Mouse (Mus musculus): ENCODE results near the gene Shox2.
A peak's percentile ranks its signal among the peaks of the same experiment; 100 is the strongest.

The Shox2 gene

DNA sequence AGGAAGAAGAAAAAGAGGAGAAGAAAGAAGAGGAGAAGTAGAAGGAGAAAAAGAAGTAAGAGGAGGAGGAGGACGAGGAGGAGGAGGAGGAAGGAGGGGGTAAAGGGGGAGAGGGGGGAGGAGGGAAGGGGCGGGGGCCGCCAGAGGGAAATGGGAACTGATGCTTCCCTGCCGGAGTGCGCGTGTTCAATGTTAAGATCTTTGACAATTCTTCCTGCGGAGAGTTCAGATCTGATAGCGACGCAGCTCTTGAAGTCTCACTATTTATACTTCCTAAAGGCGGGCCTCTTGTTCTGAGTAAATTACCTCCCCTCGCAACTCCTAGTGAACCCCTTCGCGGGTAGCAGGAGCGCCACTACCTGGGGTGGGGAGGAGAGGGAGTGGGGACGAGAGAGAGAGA lies at the start of gene Shox2:
Gene Shox2 (minus strand): TSS at position 66 of the 400 bp plus-strand sequence.
- DNase-seq (ENCODE audit: low read depth in 1 of 2, low spot score in 2 of 2) = no peak

DNA sequence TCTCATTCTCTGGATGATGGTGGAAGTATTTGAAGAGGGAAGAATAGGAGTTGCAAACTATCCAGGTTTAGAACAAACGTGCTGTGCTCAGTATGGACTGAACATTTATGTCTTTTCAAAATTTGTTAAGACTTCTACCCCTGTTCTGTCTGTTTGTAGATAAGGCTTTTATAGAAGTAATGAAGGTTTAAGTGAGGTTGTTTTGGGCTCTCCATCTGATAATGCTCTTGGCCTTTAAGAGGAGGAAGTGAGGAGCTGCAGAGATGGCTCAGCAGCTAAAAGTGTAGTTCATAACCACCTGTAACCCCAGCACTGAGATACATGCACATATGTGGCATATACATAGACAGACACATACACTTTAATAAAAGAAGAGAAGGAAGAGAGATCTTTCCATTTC lies 15.2 kb upstream of the Shox2 start:
- no peak for DNase-seq (ENCODE audit: low read depth in 1 of 2, low spot score in 2 of 2)

GRCm38 (mm10) chr3:66986287-66986560 lies 4.7 kb upstream of the Shox2 start:
- no peak for DNase-seq (ENCODE audit: low read depth in 1 of 2, low spot score in 2 of 2)

GRCm38 (mm10) chr3:66985539-66986286 lies 4.1 kb upstream of the Shox2 start:
- peak; percentile 18 to 62 for DNase-seq (ENCODE audit: low read depth in 1 of 2, low spot score in 2 of 2)

GRCm38 (mm10) chr3:66983481-66983880 lies 1.9 kb upstream of the Shox2 start:
- no peak for DNase-seq (ENCODE audit: low read depth in 1 of 2, low spot score in 2 of 2)

DNA sequence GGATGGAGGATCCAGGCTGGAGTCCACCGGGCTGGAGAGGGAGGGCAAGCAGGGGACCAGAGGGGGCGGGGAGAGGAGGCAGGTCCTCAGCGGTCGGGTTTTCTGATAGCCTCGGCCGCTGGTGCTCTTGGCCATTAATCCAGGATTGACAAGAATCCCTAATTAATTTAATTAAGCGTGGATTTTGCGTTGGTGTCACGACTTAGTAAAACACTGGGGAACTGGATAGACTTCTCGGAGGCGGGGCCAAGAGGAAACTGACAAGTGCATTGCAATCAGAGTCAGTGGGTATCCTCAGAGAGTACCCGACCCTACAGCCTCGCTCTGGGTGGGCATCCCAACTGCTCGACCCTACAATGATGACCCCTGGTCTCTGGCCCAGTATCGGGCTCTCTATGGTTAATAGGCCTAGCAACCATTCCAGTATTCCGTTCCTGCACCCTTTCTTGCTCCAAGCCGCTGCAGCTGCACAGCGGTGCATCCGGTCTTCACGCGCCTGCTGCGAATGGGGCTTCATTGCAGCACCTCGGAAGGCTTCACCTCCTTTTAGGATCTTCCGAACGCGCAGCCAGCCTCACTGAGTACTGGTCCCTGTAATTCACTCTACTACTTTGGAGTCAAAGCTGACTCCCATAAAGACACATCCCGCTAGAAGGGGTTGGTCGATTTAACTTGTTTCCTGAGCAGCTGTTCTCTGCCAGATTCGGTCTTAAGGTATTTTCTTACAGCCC lies 775 bp upstream of the Shox2 start:
- DNase-seq (ENCODE audit: low read depth in 1 of 2, low spot score in 2 of 2) = no peak

GRCm38 (mm10) chr3:66981101-66981661 lies 390 bp downstream of the Shox2 start, which contains the start of gene Rsrc1:
Rsrc1 (plus strand) TSS chr3:66981390.
- no peak for DNase-seq (ENCODE audit: low read depth in 1 of 2, low spot score in 2 of 2)

- no peak for DNase-seq (ENCODE audit: low read depth in 1 of 2, low spot score in 2 of 2)
Observed at GRCm38 (mm10) chr3:66980111-66980975, 1.2 kb downstream of the Shox2 start.

DNA sequence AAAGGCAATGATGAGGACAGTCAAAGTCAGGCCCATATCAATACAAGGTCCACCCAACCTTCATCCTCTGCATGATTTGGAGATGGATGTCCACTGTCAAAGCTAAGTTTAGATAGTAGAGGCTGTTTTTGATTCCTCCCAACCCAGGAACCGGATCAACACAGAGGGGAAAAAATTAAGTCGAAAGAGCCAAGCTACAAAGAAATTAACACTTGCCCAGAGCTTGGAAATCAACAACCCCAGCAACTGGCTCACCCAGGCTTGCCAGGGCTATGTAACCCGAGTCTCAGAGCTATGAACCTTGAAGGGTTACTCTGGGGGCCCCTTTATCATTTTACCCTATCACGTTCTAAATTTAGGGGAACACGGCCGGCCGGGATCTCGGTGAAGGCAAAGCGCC lies 2.1 kb downstream of the Shox2 start:
- DNase-seq (ENCODE audit: low read depth in 1 of 2, low spot score in 2 of 2) = no peak

- no peak for DNase-seq (ENCODE audit: low read depth in 1 of 2, low spot score in 2 of 2)
Observed at GRCm38 (mm10) chr3:66978457-66979381, 2.9 kb downstream of the Shox2 start.

DNA sequence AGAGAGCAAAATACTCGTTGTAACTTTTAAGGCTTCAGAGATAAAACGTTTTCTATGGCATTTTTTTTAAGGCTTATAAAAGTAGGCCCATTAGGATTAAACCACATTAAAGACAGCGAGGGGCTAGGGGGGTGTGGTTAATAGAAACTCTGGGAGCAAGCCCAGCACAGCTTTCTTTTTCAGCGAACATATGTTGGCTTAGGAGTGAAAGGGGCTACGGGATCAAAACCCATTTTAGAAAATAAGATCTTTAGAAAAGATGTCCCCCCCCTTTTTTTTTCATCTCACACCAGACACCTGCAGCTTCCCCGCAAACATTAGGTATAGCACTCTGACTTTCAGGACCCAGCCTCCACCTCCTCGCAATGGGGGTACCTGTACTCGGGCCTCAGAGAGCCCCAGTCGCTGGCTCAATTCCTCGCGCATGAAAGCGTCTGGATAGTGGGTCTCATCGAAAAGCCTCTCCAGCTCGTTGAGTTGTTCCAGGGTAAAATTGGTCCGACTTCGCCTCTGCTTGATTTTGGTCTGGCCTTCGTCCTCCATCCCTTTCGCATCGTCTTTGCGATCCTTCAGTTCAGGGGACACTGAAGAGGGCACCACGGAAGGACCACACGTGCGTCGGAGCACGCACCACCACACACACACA lies 3.6 kb downstream of the Shox2 start:
- DNase-seq (ENCODE audit: low read depth in 1 of 2, low spot score in 2 of 2) = no peak

DNA sequence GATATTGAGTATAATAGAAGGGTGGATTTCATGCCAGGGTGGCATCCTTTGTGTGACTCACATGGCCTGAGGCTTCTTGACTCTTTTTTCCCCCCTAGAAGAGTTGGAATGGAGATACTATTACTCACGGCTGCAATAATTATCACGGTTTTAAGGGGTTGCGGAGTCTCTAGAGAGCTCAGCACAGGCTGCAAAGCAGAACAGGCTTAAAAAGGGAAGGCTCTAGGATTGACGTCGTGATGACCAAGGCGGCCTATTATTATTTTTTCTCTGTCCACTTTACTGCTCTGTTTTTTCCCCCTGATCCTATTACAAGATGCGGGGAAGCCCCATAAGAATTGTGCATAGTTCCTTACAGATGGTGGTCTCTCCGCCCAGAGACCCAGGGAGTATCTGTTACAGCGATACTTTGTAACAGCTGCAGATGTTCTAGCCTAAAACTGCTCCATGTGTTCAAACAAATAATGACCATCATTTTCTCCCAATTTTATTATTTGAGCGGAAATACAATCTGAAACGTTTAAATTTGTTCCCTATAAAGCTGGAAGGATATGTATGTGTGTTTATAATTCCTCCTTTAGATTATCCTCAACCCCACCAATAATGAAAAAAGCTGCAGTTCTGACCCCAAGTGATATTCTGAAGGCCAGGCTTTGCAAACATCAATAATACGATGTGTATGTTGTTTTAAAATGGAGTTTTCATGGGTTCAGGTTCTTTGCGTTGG lies 4.5 kb downstream of the Shox2 start:
- no peak for DNase-seq (ENCODE audit: low read depth in 1 of 2, low spot score in 2 of 2)

- DNase-seq (ENCODE audit: low read depth in 1 of 2, low spot score in 2 of 2) = no peak
Observed at GRCm38 (mm10) chr3:66974501-66974900, 7.1 kb downstream of the Shox2 start.

DNA sequence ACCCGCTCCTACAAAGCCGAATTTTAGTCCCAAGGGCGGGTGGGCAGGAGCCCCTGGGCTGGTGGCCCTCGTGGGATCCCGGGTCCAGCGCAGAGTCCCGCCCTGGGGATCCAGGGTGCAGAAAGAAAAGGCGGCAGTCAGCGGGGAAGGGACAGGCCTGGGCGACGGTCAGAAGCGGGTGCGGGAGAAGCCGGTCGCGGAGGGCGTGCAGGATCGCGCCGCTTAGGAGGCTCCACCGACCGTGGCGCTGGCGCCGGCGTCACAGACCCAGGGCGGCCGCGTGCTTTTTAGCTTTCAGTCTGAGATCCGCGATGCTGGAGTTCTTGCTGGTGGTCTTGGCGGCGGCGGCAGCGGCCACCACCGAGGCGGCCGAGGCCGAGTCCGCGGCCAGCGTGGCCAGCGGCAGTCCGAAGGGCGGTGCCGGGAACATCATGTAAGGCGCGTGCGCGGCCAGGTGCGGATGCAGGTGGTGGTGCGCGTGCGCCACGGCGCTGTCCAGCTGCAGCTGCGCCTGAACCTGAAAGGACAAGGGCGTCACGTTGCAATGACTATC lies 8.1 kb downstream of the Shox2 start:
- DNase-seq (ENCODE audit: low read depth in 1 of 2, low spot score in 2 of 2) = no peak

GRCm38 (mm10) chr3:66972191-66972950 lies 9.2 kb downstream of the Shox2 start:
- DNase-seq (ENCODE audit: low read depth in 1 of 2, low spot score in 2 of 2) = no peak

- DNase-seq (ENCODE audit: low read depth in 1 of 2, low spot score in 2 of 2) = no peak
Observed at GRCm38 (mm10) chr3:66970661-66971331, 10.8 kb downstream of the Shox2 start.

- DNase-seq (ENCODE audit: low read depth in 1 of 2, low spot score in 2 of 2) = no peak
Observed at GRCm38 (mm10) chr3:66970261-66970660, 11.3 kb downstream of the Shox2 start.

DNA sequence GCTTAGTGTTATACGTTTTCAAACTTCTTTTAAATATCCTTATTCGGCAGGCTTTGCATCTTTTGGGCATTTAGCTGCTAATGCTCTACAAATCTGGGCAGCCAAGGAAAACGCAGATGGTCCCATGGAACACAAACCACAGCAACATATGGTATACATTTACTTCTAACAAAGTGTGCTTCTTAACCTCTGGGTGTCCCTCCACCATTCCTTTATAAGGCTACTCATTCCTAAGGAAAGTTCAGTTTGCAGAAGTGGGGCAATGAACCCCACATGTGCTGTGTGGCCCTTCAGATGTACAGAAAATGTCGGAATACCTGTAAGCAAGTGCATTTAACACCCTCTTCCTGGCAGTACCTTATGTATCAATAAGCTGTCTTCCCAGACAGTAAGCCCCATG lies 14.1 kb downstream of the Shox2 start:
- no peak for DNase-seq (ENCODE audit: low read depth in 1 of 2, low spot score in 2 of 2)

Data from monocyte, adult 2 months (primary cell).